Mouse (Mus musculus) Muller cell, postnatal 12 days (primary cell): Measurements from ENCODE around the gene Sh2d2a.
"Not testable (repeated sequence)": the region's sequence is repeated elsewhere in the genome, so short reads cannot be mapped to it uniquely, and the experiment has no call there.

Experiments used
- DNase-seq: peaks from one replicate; pipeline ENCODE4 v3.0.0-alpha.2; 2015; ENCODE audit errors: inconsistent ontology term

Sh2d2a gene

DNA sequence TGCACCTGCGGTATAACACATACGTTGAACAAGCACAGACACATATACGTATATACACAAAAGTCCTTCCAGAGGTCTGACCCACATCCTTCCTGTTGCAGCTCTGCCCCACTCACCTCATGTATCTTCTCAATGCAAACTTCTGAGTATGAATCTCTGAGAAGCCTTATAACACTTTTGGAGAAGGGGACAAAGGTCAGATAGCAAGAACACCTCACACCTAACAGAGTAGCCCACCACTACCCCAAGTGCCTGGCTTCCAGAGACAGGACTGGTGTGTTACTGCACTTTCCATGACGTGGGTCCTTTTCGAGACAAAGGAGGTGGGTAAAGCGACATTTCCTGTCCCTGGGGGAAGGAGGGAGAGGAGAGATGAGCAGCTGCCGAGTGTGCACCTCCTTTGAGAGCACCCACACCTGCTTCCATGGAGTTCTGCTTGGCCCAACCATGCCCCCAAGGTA, at the start of gene Sh2d2a:
TSS of gene Sh2d2a (plus strand) at position 106 of the 461 bp plus-strand sequence.
- DNase-seq = no peak

DNA sequence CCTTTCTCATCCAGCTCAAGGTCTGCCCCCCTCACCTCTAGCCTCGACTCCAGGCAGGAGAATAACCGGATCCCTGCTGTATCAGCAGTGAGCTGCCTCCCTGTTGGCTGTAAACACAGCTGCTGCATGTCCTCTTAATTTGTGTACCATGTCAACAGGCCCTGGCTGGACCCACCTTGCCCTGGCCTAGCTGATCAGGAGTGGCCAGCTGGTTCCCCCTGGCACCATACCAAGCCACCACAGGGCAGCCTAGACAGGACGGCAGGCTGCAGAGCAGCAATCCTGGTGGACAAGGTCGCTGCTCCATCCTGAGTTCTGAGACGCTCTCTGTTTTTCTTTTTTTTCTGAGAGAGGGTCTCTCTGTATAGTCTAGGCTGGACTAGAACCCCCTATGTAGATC, 44.9 kb upstream of the Sh2d2a start:
- DNase-seq = no peak

DNA sequence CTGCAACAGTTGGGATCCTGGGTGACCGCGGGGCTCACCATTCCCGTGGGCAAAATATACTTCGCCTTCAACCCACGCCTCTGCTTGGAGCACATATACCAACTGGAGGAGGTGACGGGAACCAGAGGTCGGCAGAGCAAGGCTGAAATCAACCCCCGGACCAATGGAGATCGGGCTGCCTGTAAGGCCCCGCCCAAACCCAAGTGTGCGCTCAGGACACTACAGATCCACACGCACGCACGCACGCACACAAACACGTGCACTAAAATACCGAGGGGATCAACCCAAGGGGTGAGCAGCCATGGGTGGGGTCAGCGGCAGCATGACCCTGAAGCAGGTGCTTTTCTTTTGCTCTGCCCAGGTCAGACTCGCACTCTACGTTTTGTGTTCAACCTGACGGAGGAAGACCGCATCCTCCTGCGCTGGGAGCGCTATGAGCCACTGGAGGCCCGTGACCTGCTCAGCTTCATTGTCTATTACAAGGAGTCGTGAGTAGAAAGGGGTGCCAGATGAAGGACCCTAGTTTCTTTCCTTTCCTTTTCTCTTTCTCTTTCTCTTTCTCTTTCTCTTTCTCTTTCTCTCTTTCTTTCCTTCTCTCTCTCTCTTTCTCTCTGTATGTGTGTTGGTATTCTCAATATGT, 42.4 kb upstream of the Sh2d2a start:
- DNase-seq = peak; percentile 44

DNA sequence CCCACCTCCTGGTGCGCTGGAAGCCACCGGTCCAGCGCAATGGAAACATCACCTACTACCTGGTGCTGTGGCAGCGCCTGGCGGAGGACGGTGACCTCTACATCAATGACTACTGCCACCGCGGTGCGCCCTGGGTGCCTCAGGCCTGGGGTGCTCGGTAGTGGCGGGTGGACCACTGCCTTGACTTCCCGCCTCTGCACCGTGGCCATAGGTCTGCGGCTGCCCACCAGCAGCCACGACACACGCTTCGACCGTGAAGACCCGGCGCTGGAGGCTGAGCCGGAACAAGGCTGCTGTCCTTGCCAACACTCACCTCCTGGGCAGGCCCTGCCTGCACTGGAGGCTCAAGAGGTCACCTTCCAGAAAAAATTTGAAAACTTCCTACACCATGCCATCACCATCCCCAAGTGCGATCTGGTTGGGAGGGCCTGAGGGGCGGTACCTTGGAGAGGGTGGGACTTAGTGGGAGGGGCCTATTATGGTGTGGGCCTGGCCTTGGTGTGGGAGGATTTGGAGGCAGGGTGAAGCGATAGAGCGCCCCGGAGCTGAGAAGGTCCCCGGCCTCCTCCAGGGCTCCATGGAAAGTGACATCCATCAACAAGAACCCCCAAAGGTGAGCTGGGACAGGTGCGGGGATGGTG, 37.1 kb upstream of the Sh2d2a start:
- DNase-seq = peak; percentile 20

DNA sequence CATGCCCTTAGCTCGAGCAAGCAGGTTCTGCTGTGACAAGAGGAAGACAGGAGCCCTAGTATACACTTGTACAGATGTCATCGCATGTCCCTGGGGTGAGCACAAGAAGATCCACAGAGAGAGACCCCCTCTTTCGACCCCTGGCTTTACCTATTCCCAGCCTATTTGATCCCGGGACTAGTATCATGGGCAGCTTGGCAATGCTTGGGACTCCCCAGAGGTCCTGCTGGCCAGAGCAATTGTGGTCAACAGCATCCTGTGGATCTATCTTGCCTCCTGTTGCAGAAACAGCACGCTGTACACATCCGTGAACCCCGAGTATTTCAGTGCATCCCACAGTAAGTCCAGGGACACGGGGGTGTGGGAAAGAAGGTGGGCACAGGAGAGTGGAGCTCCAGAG, 35.3 kb upstream of the Sh2d2a start:
- DNase-seq = no peak

DNA sequence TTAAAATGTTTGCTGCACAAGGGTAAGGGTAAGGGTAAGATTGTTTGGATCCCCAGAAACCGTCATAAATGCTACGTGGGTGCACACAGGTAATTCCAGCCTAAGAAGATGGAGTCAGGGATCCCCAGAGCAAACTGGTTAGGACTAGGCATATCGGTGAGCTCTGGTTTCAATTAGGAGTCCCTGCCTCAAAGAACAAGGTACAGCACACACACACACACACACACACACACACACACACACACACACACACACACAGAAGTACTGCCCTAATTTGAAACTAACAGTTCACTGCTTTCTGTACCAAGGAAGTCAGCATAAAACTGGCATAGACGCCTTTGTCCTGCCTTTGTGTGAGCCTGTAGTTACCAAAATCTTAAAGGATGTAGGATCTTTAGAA, 34.1 kb upstream of the Sh2d2a start:
- DNase-seq = no peak

DNA sequence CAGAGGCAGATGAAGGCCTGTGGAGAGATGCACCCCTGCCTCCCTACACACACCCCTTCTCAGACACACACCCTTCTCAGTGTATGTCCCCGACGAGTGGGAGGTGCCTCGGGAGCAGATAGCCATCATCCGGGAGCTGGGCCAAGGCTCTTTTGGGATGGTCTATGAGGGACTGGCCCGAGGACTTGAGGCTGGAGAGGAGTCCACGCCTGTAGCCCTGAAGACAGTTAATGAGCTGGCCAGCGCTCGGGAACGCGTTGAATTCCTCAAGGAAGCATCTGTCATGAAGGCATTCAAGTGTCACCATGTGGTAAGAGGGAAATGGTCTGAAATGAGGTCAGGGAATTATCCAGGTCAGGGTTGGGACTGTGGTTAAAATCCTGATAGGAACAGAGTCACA, 33.7 kb upstream of the Sh2d2a start:
- peak; percentile 27 for DNase-seq

DNA sequence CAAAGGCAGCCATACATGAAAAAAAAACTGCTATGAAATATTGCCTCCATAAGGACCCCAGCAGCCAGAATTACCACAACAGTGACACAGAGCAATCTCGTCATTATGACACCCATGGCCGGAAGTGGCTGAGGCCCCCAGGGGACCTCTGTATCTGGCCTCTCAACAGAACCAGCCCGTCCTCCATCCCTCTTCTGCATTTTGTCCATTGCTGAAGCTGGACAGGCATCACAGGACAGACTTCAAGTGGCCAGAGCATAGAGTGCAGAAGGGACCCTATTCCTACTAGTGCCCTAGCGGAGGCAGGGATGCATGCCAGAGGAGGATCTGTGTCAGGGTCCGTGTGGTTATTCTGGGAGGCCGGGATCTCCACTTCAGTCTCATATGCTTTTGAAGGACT, 30.4 kb upstream of the Sh2d2a start:
- no peak for DNase-seq

DNA sequence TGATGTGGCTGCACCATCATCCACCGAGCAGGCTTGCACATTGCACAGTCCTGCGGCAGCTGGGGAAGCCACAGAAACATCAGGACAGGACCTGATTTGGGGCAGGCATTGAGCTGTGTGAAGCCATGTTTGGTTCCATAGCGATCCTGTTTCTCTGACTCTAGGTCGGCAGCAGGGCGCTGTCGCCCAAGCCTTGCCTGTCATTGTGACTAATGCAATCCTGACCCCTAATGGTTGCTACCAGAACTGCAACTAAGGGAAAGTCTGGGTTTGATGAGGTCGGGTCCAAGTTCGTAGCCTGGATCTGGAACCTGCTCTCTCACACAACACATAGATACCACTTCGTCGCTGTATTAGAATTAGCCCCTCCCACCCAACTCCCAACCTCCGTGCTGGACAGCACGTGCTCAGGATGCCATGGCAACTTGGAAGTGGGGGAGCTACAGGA, 29.9 kb upstream of the Sh2d2a start:
- peak; percentile 48 for DNase-seq

DNA sequence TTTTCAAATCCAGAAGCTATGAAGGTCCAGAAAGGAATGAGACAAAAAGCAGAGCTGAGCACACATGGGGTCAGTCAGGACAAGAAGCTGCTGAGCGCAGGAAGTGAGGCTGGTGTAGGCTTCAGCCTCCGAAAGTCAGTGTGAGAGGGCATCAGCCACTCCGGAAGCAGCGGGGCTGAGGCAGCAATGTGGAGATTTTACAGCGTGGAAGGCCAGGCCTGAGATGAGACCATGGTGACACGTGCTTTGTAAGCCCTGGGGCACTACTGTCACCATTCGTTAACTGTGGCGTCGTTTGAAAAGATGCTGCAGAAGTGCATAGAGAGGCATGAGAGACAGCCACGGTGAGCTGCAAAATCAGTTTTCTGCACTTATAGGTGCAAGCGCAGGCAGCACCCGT, 28.3 kb upstream of the Sh2d2a start:
- no peak for DNase-seq

DNA sequence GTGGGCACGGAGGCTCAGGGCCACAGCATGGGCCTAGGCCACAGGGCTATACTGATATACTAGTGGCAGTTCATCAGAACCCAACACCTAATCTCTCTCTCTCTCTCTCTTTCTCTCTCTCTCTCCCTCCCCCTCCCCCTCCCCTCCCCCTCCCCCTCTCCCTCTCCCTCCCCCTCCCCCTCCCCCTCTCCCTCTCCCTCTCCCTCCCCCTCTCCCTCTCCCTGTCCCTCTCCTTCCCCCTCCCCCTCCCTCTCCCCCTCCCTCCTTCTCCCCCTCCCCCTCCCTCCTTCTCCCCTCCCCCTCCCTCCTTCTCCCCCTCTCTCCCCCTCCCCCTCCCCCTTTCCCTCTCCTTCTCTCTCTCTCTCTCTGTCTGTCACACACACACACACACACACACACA, 22.3 kb upstream of the Sh2d2a start, which contains the start of gene Pear1:
TSS of gene Pear1 (minus strand) at position 101 of the 400 bp plus-strand sequence.
- not testable (repeated sequence) for DNase-seq

DNA sequence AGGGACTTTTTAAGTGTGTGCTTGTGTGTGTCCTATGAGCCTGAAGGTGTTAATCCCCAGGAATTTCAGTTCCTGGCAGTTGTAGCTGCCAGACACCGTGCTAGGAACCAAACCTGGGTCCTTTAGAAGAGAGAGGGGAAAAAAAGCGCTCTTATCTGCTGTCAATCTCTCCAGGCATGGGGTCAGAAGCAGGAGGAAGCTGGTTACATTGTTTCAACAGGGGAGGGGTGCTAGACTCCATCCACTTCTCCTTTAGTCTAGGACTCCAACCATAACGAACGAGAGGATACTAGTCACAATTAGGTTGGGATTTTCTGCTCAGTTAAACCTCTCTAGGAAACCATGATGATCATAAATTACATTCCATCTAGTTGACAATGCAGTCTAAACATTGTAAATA, 18.1 kb upstream of the Sh2d2a start:
- no peak for DNase-seq

DNA sequence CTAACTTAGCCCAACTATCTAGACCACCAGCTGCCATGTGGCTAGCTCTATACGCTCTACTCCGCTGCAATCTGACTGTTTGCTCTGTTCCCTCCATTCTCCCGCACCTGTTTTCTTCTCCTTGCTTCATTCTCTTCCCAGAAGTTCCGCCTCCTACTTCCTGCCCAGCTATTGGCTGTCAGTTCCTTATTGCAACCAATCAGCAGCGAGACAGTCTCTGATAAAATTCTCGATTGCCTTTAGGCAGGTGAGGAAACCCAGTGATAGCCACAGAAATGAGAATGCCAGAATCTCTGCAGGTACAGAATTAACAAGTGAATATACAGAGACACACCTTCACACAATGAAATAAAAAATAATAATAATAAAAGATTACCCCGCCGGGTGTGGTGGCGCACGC, 17.5 kb upstream of the Sh2d2a start:
- no peak for DNase-seq

DNA sequence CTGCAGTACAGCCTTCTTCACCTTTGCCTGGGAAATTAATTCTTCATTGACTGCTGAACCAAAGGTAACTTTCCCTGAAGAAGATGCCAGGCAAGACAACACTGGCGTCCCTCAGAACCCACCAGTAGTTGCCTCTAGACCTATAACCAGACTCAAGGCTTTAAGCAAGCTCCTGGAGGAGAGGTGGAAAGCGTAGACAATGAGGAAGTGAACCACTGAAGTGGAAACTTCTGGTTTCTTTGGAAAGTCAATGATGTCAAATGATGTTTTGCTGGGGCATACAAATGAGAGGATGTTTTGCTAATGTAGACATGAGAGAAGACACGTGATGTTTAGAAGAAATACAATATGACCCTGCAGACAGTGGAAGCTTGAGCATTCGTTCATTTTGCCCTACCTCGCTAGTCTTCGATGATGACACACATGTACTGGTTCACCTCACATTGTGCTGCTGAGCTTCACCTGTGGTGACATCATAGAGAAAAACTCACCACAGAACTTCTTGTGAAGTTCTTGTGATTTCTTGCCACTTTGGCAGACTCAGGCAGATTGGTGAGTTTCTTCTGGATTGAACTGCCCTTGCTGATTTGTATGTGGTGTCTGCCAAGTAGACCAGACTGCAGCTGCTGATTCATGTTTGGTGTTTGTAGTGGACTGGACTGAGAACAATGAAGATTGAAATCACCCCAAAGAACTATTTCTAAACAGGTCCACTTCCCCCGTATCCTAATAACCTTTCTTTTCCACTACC, 14.3 kb upstream of the Sh2d2a start:
- DNase-seq = no peak

DNA sequence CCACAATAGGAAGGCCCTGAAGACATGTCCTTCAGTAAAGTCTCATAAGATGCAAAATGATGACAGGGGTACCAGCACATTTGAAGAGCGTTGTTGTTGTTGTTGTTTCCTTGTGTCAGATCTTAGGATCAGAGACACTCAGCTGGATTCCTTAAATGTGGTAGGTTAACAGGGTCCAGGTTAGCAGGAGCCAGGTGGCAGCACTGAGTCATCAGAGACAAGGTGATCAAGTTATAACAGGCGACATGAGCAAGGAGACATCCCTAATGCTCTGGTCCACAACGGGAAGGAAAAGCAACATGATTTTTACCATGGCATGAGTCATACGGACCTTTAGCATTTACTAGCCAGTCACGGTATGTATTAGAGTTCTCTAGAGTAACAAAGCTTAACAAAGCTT, 13.1 kb upstream of the Sh2d2a start:
- DNase-seq = no peak

DNA sequence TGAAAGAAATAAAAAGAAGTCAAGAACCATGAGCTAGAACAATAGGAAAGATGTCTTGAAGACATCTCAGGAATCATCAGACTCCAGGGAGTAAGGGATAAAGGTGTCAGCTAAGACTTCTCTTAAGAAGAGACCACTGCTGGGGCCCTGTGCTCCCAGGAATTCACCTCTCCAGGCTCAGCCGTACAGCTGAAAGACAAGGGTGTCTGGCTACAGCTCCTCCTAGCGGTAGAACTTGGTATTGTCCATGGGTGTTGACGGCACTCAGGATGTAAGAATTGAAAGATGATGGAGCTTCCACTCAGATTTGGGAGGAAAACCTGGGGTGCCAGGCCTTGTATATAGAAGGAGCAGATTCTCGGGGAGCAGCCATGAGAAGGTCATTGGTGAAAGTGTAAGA, 7.9 kb upstream of the Sh2d2a start:
- peak; percentile 20 for DNase-seq

DNA sequence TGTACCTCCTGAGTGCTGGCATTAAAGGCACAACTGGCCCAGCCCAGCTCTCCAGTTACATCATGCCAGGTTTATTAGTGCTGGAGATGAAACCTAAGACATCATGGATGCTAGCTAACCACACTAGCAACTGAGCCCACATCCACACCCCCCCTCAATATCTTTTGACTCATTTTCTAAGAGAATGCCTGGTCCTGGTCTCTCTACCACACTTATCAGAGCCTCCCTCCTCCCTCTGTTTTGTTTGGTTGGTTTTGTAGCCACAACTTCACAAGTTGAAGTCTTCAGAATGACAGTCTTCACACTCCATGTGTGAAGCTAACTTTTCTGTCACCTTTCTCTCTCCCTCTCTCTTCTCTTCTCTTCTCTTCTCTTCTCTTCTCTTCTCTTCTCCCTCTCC, 5.7 kb upstream of the Sh2d2a start:
- DNase-seq = no peak

DNA sequence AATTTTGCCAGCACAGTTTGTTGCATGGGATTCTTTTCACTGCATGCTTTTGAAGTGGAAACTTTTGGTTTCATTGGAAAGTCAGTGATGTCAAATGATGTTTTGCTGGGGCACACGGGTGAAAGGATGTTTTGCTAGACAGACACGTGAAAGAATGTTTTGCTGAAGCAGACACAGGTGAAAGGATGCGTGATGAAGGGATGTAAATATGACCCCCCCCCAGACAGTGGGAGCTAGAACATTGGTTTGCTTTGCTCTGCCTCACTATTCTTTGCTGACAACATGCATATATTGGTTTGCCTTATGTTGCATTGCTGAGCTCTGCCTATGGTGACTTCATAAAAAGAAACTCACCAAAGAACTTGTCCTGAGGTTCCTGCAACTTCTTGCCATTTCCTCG, 1.6 kb upstream of the Sh2d2a start:
- DNase-seq = no peak

DNA sequence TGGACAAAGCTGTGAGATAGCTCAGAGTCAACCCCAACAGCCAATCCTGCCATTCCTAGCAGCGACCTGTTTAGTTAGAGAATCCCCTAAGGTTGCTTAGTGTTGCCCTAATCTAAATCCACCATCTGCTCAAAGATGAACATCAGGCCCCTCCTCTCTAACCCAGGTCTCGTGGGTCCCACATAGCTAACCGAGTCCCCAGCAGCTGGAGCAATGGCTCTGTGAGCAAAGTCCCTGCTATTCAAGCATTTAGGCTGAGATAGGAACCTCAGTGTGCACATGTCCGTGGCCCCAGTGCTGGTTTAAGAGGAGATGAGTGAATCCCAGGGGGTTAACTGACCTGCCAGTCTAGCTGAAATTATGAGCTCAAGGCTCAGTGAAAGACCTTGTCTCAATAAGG, 369 bp upstream of the Sh2d2a start:
- no peak for DNase-seq

DNA sequence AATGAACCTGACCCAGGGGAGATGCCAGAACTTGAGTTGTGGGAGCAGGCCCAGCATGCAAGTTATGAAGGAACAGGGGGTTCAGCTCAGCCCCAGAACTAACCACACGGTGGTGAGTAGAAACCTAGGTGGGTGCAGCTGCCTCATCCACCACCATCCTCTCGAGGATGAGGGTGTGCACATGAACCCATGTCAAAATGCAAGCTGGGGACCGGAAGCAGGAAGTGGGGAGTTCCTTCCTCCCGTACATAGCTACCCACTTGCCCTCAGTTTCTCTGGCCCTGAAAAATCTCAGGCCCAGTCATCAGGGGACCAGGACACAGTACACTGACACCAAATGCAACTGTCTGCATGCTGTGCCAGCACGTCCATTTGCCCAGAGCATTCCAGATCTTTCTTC, 1.1 kb downstream of the Sh2d2a start:
- DNase-seq = no peak

DNA sequence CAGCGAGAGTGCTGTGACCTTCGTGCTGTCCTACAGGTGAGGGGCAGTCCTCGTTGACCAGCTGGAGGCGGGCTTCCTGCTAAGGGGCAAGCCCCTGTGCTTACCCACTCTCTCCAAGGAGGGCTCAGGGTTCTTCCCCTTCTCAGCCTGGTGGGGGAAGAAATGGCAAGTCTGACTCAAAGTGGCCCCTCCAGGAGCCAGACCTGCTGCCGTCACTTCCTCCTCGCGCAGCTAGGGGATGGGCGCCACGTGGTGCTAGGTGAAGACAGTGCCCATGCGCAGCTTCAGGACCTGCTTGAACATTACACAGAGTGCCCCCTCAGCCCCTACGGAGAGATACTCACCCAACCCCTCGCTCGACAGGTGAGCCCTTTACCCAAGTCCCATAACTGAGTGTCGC, 2.6 kb downstream of the Sh2d2a start:
- DNase-seq = no peak

DNA sequence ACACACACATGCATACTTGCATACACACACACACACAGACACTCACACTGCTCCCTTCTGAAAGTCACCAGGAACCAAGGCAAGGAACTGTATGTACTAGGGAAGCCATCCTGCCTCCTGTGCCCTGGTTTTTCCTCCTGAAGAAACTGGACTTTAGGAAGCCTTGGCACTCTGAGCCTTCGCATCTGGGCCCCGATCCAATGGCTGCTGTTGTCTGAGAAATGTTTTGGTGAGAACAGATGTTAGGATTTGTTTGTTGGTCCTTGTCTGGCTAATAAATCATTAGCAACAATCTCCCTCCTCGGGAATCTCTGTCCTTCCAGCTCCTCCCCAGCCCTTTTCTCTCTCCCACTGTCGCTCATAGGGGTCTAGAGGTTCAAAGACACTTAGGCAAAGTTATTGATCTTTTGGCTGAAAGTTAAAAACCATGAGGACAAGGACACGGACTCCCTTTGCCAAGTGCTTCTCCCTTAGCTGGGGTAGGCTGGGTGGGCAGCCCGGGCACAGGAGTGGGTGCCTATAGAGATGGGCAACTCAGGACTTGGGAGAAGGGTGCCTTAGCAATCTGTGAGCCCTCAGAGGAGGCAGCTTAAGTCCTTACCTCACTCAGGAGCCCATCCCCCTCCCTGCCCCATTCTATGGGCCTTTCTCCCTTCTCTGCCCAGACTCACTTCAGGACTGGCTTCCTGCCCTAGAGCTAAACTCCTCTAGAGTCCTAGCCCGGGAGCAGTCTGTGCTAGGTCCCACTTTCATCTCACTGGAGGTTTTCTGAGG, 8.4 kb downstream of the Sh2d2a start:
- DNase-seq = no peak
